Mouse (Mus musculus): Measurements from ENCODE around the gene Tgif2.
"Not testable (repeated sequence)": the region's sequence is repeated elsewhere in the genome, so short reads cannot be mapped to it uniquely, and the experiment has no call there.

Tgif2 gene

DNA sequence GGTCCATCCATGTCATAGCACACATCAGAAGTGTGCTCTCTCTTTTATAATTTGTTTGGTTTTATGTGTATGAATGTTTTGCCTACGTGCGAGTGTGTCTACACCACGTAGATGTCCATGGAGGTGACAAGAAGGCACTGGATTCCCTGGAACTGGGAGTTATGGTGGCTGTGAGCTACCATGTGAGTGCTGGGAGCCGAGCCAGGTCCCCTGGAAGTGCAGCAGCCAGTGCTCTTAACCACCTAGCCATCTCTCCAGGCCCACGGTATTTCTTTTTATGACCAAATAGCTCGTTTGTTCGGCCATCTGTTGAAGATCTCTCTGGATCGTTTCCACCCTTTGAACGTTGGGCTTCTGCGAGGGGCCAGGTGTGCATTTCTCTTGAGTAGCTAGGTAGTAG, 3.5 kb downstream of the Tgif2 start:
- no peak for DNase-seq (ENCODE audit: low read depth, low spot score)

DNA sequence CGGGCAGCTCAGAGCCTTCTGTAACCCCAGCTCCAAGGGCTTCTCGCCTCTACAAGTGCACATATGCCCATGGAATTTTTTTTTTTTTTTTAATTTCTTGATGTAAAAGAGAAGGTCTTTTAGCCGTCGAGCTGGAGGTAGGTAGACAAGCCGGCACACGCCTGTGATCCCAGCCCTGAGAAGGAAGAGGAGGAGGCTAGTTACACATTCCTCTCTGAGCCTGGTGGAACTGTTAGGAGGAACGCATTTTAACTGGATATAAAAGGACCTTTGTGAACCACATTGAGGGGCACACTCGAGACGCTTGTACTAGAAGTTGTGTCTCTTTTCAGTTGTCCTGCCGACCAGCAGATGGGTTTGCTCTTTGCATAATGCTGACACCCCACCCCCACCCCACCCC, 4.9 kb downstream of the Tgif2 start:
- no peak for DNase-seq (ENCODE audit: low read depth, low spot score)

DNA sequence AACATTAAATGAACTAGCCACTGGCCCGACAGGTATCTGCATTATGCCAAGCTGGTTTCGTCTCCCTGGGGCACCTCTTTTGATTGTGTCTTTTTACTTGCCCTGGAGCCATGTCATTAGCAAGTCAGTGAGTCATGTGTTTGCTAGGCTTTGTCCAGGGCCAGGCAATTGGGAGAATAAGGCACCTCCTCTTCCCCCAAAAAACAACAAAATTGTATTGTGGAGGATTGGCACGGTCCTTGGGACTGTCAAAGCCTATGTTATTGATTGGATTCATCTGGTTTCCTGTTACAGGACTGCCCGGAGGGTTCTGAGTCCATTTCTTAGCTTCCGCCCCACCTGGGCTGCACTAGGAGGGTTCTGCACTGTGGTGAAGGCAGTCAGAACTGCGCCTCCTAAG, 7.8 kb downstream of the Tgif2 start:
- no peak for DNase-seq (ENCODE audit: low read depth, low spot score)

DNA sequence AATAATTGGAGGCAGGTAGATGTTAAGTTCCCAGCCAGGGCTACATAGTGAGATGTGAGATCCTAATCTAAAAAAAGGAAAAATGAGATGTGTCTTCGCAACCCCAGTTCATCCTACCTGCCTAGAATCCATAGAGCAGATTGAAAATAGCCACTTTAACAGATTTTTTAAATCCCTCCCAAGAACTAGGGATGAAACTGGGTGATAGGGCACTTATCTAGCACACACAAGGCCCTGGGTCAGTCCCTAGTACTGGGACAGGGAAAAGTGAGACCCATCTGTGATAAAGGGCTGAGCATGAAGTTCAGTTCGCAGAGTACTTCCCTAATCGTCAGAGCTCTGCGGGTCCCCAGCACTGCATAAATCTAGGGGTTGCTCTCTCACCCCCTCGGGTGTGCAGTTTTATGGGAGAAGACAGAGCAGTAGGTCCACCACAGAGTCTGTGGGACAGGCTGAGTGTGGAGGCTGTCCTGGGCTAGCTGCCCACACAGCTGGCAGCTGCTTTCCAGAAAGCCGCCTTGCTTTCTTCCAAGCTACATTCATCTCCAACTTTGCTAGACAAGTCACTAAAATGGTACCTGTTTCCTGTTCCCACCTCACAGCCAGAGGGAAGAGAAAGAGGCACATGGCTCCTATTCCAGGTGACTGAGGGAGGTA, 8.8 kb downstream of the Tgif2 start:
- DNase-seq (ENCODE audit: low read depth, low spot score), result no peak

DNA sequence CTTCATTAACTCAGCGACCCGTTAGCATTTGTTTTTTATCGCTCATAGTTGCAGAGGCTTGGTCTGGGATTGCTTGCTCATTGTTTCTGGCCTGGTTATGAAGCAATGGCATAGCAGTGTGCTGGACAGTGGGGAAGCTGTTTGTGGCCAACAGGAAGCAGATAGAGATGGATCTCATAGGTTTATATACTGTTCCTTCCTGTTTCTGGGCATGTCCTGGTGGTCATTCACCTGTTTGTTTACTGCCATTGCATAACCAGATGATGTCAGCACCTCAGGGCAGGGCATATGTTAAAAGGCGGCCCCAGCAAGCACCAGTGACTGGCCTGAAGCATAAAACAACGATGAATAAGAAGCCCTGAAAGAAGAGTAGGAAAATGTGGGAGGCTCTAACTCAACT, 10.7 kb downstream of the Tgif2 start:
- no peak for DNase-seq (ENCODE audit: low read depth, low spot score)

DNA sequence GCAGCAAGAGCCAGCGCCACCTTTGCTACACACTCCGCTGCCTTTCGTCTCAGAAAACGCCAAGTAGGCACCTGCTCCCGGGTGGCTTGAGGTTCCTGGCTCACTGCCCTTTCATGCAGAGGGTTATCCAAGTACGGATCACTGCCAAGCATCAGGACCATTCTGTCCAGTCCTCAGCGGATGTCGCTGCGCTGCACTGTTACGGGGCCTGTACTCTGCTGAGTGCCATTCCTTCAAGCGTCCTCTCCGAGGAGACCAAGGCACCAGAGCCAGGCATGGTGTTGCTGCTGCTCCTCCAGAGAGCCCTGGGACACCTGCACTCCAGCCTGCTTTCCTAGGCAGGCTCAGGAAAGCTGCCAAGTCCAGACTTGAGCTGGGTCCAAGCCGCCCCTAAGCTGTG, 13.8 kb downstream of the Tgif2 start:
- not testable (repeated sequence) for DNase-seq (ENCODE audit: low read depth, low spot score)

DNA sequence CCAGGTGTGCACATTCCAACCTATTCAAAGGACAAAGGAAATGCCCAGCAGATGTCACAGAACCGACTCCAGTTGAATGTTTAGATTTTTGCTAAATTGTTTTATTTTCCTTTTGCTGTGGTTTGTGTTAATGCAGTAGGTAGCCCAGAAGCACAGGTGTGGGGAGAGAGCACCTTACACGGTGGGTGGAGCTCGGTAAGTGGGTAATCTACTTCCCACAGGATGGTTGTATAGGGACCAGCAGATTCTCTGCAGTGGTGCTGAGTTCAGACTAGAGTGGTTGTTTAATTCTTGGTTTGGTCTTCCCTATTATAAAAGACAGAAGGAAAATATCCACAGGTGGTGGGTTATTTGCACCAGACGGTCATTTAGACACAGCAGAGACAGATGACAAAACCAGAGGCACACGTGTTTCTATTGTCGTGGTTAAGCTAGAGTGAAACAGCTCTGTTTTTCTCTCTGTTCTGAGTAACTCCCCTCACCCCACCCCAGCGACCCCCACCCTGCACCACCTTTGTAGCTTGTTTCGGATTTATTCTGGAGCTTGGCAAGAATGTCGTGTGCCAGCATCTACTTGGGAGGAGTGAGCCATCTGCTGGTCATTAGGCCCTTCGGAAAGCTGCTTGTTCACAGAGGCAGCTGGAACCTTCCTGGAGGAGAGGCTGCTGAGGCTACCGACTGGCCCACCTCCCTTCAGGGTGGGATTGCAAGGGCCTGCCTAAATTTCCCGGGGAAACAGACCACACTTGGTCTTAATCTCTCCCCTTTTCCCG, 14.4 kb downstream of the Tgif2 start:
- not testable (repeated sequence) for DNase-seq (ENCODE audit: low read depth, low spot score)

DNA sequence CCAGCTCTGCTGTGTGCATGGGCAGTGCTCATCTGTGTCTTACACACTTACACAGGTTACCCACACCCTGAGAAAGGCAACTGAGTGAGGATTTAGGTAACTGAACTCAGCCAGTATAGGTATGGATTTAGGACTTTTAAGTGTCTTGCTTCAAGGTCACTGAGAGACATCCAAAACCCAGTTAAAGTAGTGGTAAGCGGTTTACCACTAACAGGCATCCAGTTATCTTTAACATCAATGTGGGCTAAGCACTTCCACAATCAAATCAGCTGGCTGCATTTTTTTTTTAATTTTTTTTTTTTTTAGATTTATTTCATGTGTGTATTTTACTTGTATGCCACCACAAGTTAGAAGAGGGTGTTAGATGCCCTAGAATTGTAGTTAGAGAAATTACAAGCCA, 16.5 kb downstream of the Tgif2 start:
- no peak for DNase-seq (ENCODE audit: low read depth, low spot score)

DNA sequence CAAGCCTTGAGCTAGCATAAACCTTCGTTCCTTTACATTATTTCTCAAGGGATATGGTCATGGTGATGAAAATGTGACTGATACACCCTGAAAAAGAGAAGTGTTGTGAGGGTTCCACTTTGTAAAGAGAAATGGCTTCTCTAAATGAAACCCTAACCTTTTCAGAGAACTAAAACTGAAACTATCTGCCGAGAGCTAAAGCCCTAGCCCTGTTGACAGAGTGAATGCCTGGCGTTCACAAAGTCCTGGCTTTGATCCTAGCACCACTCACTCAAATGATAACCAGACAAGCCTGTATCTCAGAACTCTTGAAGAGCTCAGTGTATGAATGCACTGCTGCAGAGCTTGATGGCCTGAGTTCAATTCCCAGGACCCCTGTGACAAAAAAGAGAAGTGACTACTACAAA, 17.6 kb downstream of the Tgif2 start:
- no peak for DNase-seq (ENCODE audit: low read depth, low spot score)

DNA sequence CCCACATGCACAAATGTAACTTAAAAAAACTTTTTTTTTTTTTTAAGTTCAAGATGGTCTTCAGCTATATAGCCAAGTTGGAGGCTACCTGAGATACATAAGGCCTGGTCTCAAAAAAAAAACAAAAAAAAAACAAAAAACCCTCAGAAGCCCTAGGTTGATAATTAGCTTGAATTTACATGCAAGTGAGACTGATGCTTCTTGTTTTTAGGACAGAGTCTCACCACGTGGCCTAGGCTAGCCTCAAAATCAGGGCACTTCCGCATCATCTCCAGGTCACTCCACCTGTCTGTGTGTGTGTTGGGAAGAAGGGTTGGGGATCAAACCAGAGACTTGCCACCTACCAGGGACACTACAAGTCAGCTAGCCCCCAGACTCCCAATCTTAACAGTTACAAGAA, 18.0 kb downstream of the Tgif2 start, which contains the start of gene 4930518I15Rik:
TSS of gene 4930518I15Rik (minus strand) at position 112 of the 400 bp plus-strand sequence.
- DNase-seq (ENCODE audit: low read depth, low spot score), result no peak

DNA sequence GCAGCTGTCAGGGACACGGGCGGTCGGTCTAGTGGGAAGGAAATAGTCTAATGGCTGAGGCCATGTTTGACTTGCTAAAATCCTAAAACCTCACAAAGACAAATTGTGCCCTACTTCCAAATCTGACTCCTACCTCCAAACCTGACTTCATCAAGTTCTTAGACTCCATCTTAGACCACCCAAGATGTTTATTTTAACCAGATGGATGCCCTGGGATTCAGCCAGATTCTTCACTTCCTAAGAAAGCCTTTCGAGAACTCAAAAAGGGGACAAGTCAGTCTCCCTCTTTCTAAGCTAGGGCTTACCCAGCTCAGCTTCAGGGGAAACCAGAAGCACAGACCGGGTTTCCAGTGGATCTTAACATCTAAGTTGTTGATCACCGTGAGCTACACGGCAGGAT, 18.9 kb downstream of the Tgif2 start:
- DNase-seq (ENCODE audit: low read depth, low spot score), result no peak

DNA sequence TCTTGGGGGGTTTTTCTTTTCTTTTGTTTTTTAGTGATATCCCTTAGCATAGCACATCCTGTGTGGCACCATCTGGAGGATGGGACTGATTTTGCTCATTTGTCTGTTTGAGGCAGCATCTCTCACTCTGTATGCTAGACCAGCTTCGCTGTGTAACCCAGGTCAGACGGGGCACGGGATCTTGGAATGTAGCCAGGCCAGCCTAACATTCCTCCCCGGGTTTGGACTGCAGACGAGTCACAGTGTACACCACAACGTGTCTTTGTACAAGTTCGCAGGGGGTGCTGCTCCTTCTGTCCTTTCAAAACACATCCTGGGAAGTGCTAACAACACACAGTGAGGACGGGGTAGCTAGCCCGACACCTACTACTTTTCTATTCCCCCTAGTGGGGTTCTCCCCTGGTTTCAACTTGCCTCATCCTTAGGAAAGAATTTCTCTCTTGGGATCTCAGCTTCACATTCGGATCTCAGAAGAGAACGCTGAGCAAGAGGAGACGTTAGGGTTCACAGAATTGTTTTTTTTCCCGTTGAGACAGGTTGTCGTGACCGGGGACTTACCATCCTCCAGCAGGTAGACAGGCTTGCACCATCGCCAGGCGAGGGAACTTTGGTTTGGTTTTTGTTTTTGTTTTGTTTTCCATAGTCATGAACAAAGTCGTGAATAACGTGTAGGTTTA, 22.4 kb downstream of the Tgif2 start:
- no peak for DNase-seq (ENCODE audit: low read depth, low spot score)

DNA sequence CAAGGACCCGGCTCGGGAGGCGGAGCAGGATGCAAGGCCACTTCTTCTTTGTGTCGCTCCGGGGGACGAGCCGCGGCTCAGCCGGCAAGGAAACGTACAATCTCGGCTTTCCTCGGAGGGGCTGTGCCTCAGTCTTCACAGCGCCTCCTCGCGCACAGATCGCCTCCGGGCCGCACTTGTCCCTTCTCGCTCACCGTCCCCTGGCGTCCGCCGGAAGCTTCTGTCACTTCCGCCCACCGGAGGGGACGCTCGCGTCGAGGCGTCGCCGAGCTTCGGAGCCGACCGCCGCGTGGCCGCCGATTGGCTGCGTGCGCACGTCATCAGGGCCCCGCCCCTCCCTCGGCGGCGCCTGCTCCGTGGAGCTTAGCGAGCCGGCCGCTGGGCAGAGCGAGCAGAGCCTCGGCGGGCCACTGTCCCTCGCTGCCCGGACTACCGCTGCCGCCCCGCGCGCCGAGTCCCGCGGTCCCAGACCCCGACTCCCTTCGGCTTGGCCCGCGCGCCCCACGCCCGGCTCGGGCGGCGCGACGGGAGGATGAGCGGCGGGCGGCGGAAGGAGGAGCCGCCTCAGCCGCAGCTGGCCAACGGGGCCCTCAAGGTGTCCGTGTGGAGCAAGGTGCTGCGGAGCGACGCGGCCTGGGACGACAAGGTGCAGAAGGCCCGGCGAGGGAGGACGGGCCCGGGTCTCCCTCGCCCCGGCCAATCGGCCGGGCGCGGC, 23.1 kb downstream of the Tgif2 start, which contains the start of gene Rab5if:
TSS of gene Rab5if (plus strand) at position 357 of the 715 bp plus-strand sequence.
- DNase-seq (ENCODE audit: low read depth, low spot score), result peak; percentile 94

DNA sequence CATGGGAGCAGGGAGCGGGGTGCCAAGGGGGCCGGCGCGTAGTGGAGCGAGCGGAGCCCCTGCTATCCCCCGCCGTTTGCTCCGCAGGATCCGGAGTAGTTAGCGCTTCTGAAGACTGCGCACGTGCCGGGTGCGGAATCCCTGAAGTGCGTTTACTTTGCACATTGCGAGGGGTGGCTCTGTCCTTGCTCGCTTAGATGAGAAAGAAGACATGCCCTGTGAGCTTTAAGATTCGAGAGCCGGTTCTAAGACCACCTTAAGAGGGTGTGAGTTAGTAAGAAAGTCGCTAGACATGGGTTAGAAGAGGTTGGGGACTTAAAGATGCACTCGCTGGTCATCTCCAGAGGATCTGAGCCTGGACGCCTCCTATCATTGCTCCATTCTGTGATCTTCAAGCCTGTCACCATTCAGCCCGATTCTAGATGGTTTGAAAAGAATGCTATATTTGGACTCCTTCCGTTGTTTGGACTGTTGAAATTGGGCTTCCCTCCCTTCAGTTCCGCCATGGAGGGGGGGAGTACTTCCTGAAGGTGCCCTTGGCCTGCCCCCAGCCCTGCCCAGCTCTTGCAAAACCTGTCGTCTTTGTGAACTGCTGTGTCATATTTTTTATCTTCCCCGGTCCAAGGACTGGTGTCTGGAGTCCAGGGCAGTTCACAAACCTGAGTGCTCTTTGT, 23.8 kb downstream of the Tgif2 start:
- DNase-seq (ENCODE audit: low read depth, low spot score), result no peak

DNA sequence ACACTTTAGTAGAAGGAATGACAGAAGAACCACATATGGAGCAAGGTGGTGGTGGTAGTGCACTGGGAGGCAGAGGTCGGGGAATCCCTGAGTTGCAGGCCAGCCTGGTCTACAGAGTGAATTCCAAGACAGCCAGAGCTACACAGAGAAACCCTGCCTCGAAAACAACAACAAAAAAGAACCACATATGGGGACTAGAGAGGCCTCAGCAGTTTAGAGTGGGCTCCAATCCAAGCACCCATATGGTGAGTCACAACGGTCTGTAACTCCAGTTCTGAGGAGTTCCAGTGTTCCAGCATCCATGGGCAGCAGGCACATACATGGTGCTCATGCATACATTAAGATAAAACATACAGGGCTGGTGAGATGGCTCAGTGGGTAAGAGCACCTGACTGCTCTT, 24.7 kb downstream of the Tgif2 start:
- no peak for DNase-seq (ENCODE audit: low read depth, low spot score)

DNA sequence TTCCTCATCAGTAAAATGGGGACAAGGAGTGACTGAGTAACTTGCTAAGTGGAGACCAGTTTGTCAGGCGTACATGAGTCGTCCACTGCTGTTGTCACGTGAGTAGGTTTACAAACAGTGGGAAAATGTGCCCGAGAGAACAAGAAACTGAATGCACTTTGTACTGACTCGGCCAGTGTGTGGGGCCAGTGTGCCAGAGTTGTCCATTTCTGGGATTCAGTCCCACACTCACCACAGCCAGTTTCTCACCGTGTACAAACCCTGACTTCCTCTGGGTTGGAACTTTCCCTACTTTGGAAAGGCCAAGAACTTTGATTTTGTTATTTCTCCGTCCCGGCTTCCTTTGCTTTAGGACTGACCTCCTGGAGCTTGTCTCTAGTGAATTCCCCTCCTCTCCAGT, 29.2 kb downstream of the Tgif2 start:
- no peak for DNase-seq (ENCODE audit: low read depth, low spot score)

DNA sequence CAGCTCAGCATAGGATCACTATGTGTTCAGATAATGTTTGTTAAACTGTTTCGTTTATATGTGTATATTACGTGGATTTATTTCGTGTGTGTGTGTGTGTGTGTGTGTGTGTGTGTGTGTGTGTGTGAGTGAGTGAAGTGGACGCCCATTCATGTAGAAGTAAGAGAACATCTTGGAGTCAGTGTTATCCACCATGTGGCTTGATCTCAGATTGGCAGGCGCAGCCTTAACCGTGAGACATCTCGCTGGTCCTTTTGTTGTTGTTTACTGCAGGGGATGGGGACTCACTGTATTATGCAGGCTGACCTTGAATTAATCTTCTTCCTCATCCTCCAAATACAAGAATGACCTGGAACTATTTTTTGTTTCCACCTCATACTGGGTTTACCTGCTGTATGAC, 29.7 kb downstream of the Tgif2 start:
- DNase-seq (ENCODE audit: low read depth, low spot score), result no peak

DNA sequence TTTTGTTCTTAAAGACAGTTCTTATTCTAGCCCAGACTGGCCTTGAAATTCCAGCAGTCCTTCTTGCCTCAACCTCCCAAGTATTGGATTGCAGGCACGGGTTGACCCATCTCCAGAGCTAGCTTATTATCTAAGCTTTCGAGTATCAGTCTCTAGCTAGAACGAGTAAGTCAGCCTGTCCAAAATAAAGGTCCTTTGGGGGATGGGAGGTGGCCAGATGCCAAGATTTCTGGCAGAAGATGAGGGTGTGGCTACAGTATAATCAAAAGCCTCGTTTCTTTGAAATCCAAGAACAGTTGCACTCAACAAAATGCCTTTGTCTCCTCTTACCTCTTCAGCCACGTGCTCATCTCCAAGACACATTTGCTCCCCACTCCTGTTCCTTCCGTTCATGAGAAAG, 30.7 kb downstream of the Tgif2 start:
- no peak for DNase-seq (ENCODE audit: low read depth, low spot score)

DNA sequence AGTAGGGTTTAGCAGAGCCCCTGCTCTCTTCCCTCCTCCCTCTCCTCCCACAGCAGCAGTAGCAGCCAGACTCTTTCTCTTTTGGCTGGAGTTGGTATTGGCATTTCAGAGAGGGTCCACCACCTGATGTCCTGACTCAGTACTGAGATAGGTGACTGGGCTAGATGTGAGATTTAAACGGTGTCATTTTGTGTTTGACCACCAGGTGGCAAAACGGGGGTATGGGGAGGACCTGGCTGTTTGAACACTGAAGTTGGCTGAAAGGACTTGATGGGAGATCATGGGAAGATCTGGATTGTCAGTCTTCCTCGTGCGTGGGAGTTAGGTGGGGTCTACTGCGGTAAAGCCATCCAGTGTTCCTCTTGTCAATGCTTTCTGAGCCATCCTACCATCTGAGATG, 33.8 kb downstream of the Tgif2 start:
- DNase-seq (ENCODE audit: low read depth, low spot score), result peak; percentile 49

DNA sequence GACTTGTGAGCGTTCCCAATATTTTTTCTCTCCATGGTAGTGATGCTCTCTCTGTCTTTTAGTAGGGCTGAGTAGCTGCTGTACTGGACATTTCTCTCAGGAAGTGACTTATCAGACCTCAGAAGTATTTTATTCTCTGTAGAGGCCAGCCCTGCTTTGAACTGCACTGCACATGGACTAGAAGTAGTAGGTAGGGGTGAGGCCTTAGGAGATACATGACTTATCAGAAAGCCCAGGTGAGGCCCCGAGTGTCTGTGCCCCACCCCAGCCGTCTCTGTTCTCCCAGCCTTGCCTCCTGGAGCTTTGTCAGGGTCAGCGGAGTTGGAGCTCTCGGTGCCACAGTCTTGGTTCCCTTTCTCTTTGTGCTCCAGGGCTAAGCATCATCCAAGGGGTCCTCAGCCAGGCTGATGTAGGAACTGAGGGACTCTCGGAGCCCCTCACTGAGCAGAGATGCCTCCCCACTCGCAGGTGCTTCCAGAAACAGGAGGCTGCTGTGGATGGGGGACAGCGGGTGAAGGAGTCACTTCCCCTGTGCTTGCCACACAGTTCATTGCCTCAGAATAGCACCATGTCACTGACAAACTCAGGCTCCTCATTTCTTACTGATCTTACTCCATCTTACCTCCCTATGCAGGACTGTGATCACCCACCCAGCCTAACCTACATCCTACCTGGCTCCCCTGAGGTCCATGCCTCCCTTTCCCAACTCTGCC, 34.4 kb downstream of the Tgif2 start:
- DNase-seq (ENCODE audit: low read depth, low spot score), result no peak

Measured in embryo, embryonic 11.5 days (tissue).